Mouse (Mus musculus) E14TG2a.4 (cell line): Measurements from ENCODE around the gene Acadsb.

Experiments
- CTCF ChIP-seq: conservative IDR thresholded peaks from 2 replicates; pipeline ENCODE4 v1.5.1; 2014; ENCODE audit warnings: low read length
- NANOG ChIP-seq: IDR thresholded peaks from 2 replicates; pipeline ENCODE4 v1.6.1; 2014; ENCODE audit warnings: borderline replicate concordance, low read length, mixed read lengths
- POU5F1 ChIP-seq: IDR thresholded peaks from 2 replicates; pipeline ENCODE4 v1.6.1; 2014; ENCODE audit warnings: low read length, borderline replicate concordance

DNA sequence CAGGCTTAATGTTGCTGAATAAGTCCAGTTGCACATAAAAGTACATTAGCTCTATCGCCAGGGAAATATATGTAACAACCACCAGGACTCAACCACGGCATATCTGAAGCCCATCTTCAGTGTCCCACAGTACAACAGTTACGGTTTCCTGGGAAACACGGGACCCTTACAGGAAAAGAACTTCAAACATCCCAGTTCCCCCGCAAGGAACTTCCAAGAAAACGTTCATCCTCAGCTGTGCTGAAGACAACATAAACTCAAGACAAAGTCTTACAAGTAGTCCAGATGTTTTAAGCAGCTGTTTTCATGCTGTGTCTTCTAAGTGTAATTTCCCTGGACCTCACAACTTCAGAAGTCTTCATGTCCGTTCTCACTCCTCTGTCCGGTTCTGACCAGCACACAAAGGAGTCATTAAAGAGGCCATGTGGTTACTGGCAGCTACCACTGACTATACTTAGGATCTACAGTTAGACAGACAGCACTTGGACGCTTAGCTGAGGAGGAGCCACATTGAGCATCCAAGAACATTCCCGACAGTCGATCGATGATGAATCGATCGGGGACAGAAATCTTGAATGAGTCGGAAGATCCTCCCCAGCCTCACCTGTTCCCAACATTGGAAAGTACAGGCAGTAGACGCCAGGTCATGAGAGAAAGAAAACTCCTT is 947 bp upstream of the Acadsb start:
- TF ChIP-seq CTCF = no peak
- no peak for TF ChIP-seq POU5F1
- TF ChIP-seq NANOG = no peak
